Mouse (Mus musculus) CH12.LX (cell line): ENCODE data around the gene Neurl1a. TPM values are rescaled to one million over a fixed set of nuclear protein-coding genes. Genes with fewer than 3 reads are reported as not detected.

Source experiments
- DNase-seq: peaks from one replicate; pipeline ENCODE4 v3.0.0-alpha.2; 2013; ENCODE audit errors: extremely low read depth
- H3K27ac ChIP-seq: 2 replicates; pipeline ENCODE4 v1.5.1; 2012; ENCODE audit warnings: low read depth, mild to moderate bottlenecking, control low read depth, moderate library complexity; ENCODE audit not compliant: insufficient read depth
- H3K27me3 ChIP-seq: replicated peaks from 2 replicates; pipeline ENCODE3; 2012; ENCODE audit warnings: inconsistent platforms
- H3K36me3 ChIP-seq, 2 experiments: replicated peaks in 1 of 2; 2 replicates each; pipeline versions ENCODE3 to v1.6.1; 2012; ENCODE audit warnings: inconsistent platforms in 1 of 2, low read length in 1 of 2, mild to moderate bottlenecking in 1 of 2, mixed read lengths in 1 of 2, moderate library complexity in 1 of 2; ENCODE audit not compliant: control insufficient read depth in 1 of 2, insufficient read depth in 1 of 2
- H3K4me1 ChIP-seq, 2 experiments: 2 replicates each; pipeline ENCODE4 v1.6.1; 2012; ENCODE audit warnings: inconsistent platforms in 1 of 2, moderate library complexity in 1 of 2; ENCODE audit not compliant: insufficient read depth in 2 of 2, control insufficient read depth in 1 of 2
- H3K4me2 ChIP-seq: 2 replicates; pipeline ENCODE4 v1.6.1; 2012; ENCODE audit warnings: low read depth, mild to moderate bottlenecking, control low read depth; ENCODE audit not compliant: poor library complexity, insufficient read depth, severe bottlenecking
- H3K4me3 ChIP-seq, 3 experiments: fragments of 150-350 bp in 1 of 3; sonication (generic) in 1 of 3; replicated peaks in 1 of 3; 2 replicates each; pipeline versions ENCODE3 to v1.5.1; 2011 to 2012; ENCODE audit warnings: low read depth in 2 of 3, low read length in 2 of 3, mild to moderate bottlenecking in 2 of 3, moderate library complexity in 2 of 3, control low read depth in 1 of 3, improper control_type of control experiment in 1 of 3, inconsistent platforms in 1 of 3, mixed read lengths in 1 of 3; ENCODE audit not compliant: poor library complexity in 1 of 3
- H3K79me2 ChIP-seq: replicated peaks from 2 replicates; pipeline ENCODE4 v1.6.1; 2012; ENCODE audit warnings: mild to moderate bottlenecking, moderate library complexity; ENCODE audit not compliant: control insufficient read depth, poor library complexity, insufficient read depth, severe bottlenecking; ENCODE audit errors: extremely low read depth
- H3K9ac ChIP-seq: 2 replicates; pipeline ENCODE4 v1.6.1; 2012; ENCODE audit warnings: low read depth, mild to moderate bottlenecking, control low read depth, moderate library complexity; ENCODE audit not compliant: insufficient read depth
- H3K9me3 ChIP-seq: replicated peaks from 2 replicates; pipeline ENCODE3; 2012; ENCODE audit warnings: low read length, inconsistent platforms, mixed read lengths
- CHD1 ChIP-seq: IDR thresholded peaks from 2 replicates; pipeline ENCODE4 v1.6.1; 2012; ENCODE audit warnings: low read depth, low read length, improper control_type of control experiment, inconsistent platforms
- CHD2 ChIP-seq: IDR thresholded peaks from 2 replicates; pipeline ENCODE4 v1.6.1; 2011; ENCODE audit warnings: low read length, improper control_type of control experiment
- CTCF ChIP-seq, 2 experiments: IDR thresholded peaks in 1 of 2; conservative IDR thresholded peaks in 1 of 2; 2 replicates each; pipeline ENCODE4 v1.5.1; 2011 to 2012; ENCODE audit warnings: low read depth in 2 of 2, low read length in 2 of 2, improper control_type of control experiment in 1 of 2, inconsistent platforms in 1 of 2, mild to moderate bottlenecking in 1 of 2, moderate library complexity in 1 of 2
- ELF1 ChIP-seq: IDR thresholded peaks from 2 replicates; pipeline ENCODE4 v1.6.1; 2014; ENCODE audit warnings: low read depth, mild to moderate bottlenecking, inconsistent platforms, low read length, improper control_type of control experiment
- GABPA ChIP-seq: IDR thresholded peaks from 2 replicates; pipeline ENCODE4 v1.6.1; 2012; ENCODE audit warnings: low read depth, low read length, improper control_type of control experiment, inconsistent platforms; ENCODE audit not compliant: insufficient replicate concordance
- IRF4 ChIP-seq: IDR thresholded peaks from 2 replicates; pipeline ENCODE4 v1.6.1; 2014; ENCODE audit warnings: low read depth, mild to moderate bottlenecking, inconsistent platforms, low read length, improper control_type of control experiment
- JUND ChIP-seq: conservative IDR thresholded peaks from 2 replicates; pipeline ENCODE4 v1.6.1; 2011; ENCODE audit warnings: low read depth, low read length, improper control_type of control experiment
- MAFK ChIP-seq: IDR thresholded peaks from 2 replicates; pipeline ENCODE4 v1.6.1; 2011; ENCODE audit warnings: low read length, improper control_type of control experiment; ENCODE audit not compliant: insufficient replicate concordance
- MAX ChIP-seq: IDR thresholded peaks from 2 replicates; pipeline ENCODE4 v1.6.1; 2011; ENCODE audit warnings: low read length, improper control_type of control experiment
- MAZ ChIP-seq: IDR thresholded peaks from 2 replicates; pipeline ENCODE4 v1.6.1; 2012; ENCODE audit warnings: low read depth, mild to moderate bottlenecking, inconsistent platforms, low read length, improper control_type of control experiment, moderate library complexity
- MEF2A ChIP-seq: IDR thresholded peaks from 2 replicates; pipeline ENCODE4 v1.6.1; 2014; ENCODE audit warnings: low read depth, mild to moderate bottlenecking, inconsistent platforms, low read length, improper control_type of control experiment, borderline replicate concordance
- MYC ChIP-seq: IDR thresholded peaks from 2 replicates; pipeline ENCODE4 v1.6.1; 2011; ENCODE audit warnings: low read depth, mild to moderate bottlenecking, improper control_type of control experiment, low read length
- NELFE ChIP-seq: IDR thresholded peaks from 2 replicates; pipeline ENCODE4 v1.6.1; 2011; ENCODE audit warnings: low read depth, low read length, improper control_type of control experiment
- POLR2A ChIP-seq: IDR thresholded peaks from 2 replicates; pipeline ENCODE4 v1.6.1; 2011; ENCODE audit warnings: low read depth, mild to moderate bottlenecking, improper control_type of control experiment, low read length
- POLR2AphosphoS2 ChIP-seq: IDR thresholded peaks from 2 replicates; pipeline ENCODE4 v1.6.1; 2011; ENCODE audit warnings: low read depth, low read length, improper control_type of control experiment
- RAD21 ChIP-seq: IDR thresholded peaks from 2 replicates; pipeline ENCODE4 v1.6.1; 2011; ENCODE audit warnings: low read depth, mild to moderate bottlenecking, low read length, improper control_type of control experiment, moderate library complexity
- SIN3A ChIP-seq: IDR thresholded peaks from 2 replicates; pipeline ENCODE4 v1.6.1; 2012; ENCODE audit warnings: low read length, improper control_type of control experiment, inconsistent platforms
- SMC3 ChIP-seq: IDR thresholded peaks from 2 replicates; pipeline ENCODE4 v1.6.1; 2011; ENCODE audit warnings: low read depth, low read length, improper control_type of control experiment
- TCF12 ChIP-seq: IDR thresholded peaks from 2 replicates; pipeline ENCODE4 v1.6.1; 2014; ENCODE audit warnings: low read depth, mild to moderate bottlenecking, inconsistent platforms, low read length, improper control_type of control experiment
- USF1 ChIP-seq: IDR thresholded peaks from 2 replicates; pipeline ENCODE4 v1.6.1; 2014; ENCODE audit warnings: low read depth, mild to moderate bottlenecking, inconsistent platforms, low read length, improper control_type of control experiment
- USF2 ChIP-seq: conservative IDR thresholded peaks from 2 replicates; pipeline ENCODE4 v1.6.1; 2011; ENCODE audit warnings: low read depth, low read length, improper control_type of control experiment
- ZC3H11A ChIP-seq: IDR thresholded peaks from 2 replicates; pipeline ENCODE4 v1.6.1; 2012; ENCODE audit warnings: low read depth, mild to moderate bottlenecking, inconsistent platforms, low read length, improper control_type of control experiment
- ZKSCAN1 ChIP-seq: IDR thresholded peaks from 2 replicates; pipeline ENCODE4 v1.6.1; 2012; ENCODE audit warnings: low read depth, inconsistent platforms, low read length, improper control_type of control experiment, borderline replicate concordance
- dilution Hi-C: fragments of 300-500 bp; cut with MboI; formaldehyde crosslinking; loops from 2 replicates; pipeline ENCODE4 v1.14.3; 2020; ENCODE audit warnings: low sequenced_read_pairs; ENCODE audit not compliant: extremely low pct_unique_long_range_greater_than_20kb, extremely low pct_ligation_motif_present
- in situ Hi-C: fragments of 300-500 bp; cut with MboI; formaldehyde crosslinking; loops from 3 replicates; pipeline ENCODE4 v1.14.3; 2019; ENCODE audit warnings: low sequenced_read_pairs, low pct_ligation_motif_present, low pct_unique_long_range_greater_than_20kb, mixed read lengths
- polyA plus RNA-seq: library from polyadenylated mRNA; unstranded; fragments of >175 nt; gene quantifications from 2 replicates; pipeline ENCODE4 v1.2.1, GENCODE M21; 2012; ENCODE audit warnings: low read depth; ENCODE audit not compliant: insufficient read length
- total RNA-seq, 2 experiments: library from RNA; depleted of rRNA; stranded (reverse); fragments of 300-350 nt in 1 of 2; fragments of >200 nt in 1 of 2; gene quantifications; 2 replicates each; pipeline ENCODE4 v1.2.3; 2012 to 2014

Gene Neurl1a
- total and polyA plus RNA-seq, 3 experiments, result 0.05 to 0.13 TPM; not detected in 1

GRCm38 (mm10) chr19:47168793-47169412 is 9.7 kb upstream of the Neurl1a start:
- Histone ChIP-seq H3K36me3 (no peaks in the 10 kb centered on the region), H3K4me3 (peak overlapping the region; percentile 40 to 52 (median 48)), H3K79me2 (no peaks in the 10 kb centered on the region), H3K27ac (no peak overlapping the region), H3K27me3 (peaks cover 15% of the 10 kb centered on the region), H3K9ac (peak overlapping the region; percentile 58), H3K9me3 (peaks cover 12% of the 10 kb centered on the region), H3K4me2 (peak overlapping the region; percentile 83), H3K4me1 (peaks cover 0 to 13% of the 10 kb centered on the region in 2 experiments; a peak in 2 of 4 replicates)
- dilution Hi-C loops (no loop called here), in situ Hi-C loops (loop anchor here (5.0 to 10.0 kb wide), 2 partner anchors 37 to 54 kb away; no protein-coding TSS in a partner anchor)
- TF ChIP-seq MEF2A (peak; percentile 16; the same call in 1 of the 2 replicates), CTCF (conservative IDR thresholded peaks at IDR 0.05 in 1 of 2, IDR thresholded peaks at IDR 0.05 in 1 of 2; ENCODE audit: low read depth in 2 of 2, low read length in 2 of 2) (peak; percentile 92 to 97), POLR2A (no peak), RAD21 (peak; percentile 84), ELF1 (0 out of 2 replicates have a peak, but pooled peaks have one; percentile 14), MYC (peak; percentile 39; the same call in 1 of the 2 replicates), JUND (no peak), IRF4 (peak; percentile 72), USF2 (no peak), SMC3 (peak; percentile 87), CHD1 (no peak), ZC3H11A (peak; percentile 30; the same call in 1 of the 2 replicates)
- DNase-seq, result peak; percentile 86

- dilution Hi-C loops, result no loop called here
- DNase-seq, result peak; percentile 40
- TF ChIP-seq GABPA, result no peak
- peak; percentile 54 for TF ChIP-seq SMC3
- no peak for TF ChIP-seq SIN3A
- no peak for TF ChIP-seq USF1
- TF ChIP-seq USF2, result no peak
- no peak for TF ChIP-seq MAZ
- no peak for TF ChIP-seq TCF12
- no peak for TF ChIP-seq NELFE
- TF ChIP-seq IRF4, result no peak
- no peak for TF ChIP-seq MAX
- peak; percentile 51 for TF ChIP-seq RAD21
- no peak for TF ChIP-seq MYC
- TF ChIP-seq ZKSCAN1, result no peak
- TF ChIP-seq POLR2A, result no peak
- TF ChIP-seq CHD1, result no peak
- TF ChIP-seq POLR2AphosphoS2, result no peak
- TF ChIP-seq MEF2A, result no peak
- TF ChIP-seq MAFK, result no peak
- TF ChIP-seq CTCF (conservative IDR thresholded peaks at IDR 0.05 in 1 of 2, IDR thresholded peaks at IDR 0.05 in 1 of 2; ENCODE audit: low read depth in 2 of 2, low read length in 2 of 2), result peak; percentile 27 to 71; a peak in 3 of 4 replicates
- no peak for TF ChIP-seq CHD2
- no peak overlapping the region for H3K4me2 ChIP-seq
- H3K27ac ChIP-seq, result no peak overlapping the region
- H3K4me3 ChIP-seq, result no peak overlapping the region
- H3K9me3 ChIP-seq, result peaks cover 23% of the 10 kb centered on the region
- H3K27me3 ChIP-seq, result peaks cover 53% of the 10 kb centered on the region
- H3K79me2 ChIP-seq, result no peaks in the 10 kb centered on the region
- H3K36me3 ChIP-seq, result no peaks in the 10 kb centered on the region
- peaks cover 3 to 14% of the 10 kb centered on the region in 2 experiments for H3K4me1 ChIP-seq
- in situ Hi-C loops, result loop anchor here (10.0 kb wide), 1 partner anchor 90 kb away; no protein-coding TSS in a partner anchor
- H3K9ac ChIP-seq, result no peak overlapping the region
Measured at GRCm38 (mm10) chr19:47174515-47174914, 4.1 kb upstream of the Neurl1a start.
